Mouse (Mus musculus) heart, postnatal 36 days (tissue): ENCODE results near the gene Hephl1. TPM values are rescaled to one million over a fixed set of nuclear protein-coding genes. Genes with fewer than 3 reads are reported as not detected.

Experiments
- DNase-seq, 2 experiments: peaks; one replicate each; pipeline ENCODE4 v3.0.0; 2021 to 2022
- intact Hi-C: fragments of 180-260 bp; cut with DNase I; formaldehyde crosslinking; loops from one replicate; pipeline ENCODE4 v1.15.1; 2025
- total RNA-seq, 2 experiments: library from RNA; stranded (reverse); gene quantifications; 2 replicates each; pipeline ENCODE4 v1.2.3; 2021

Gene Hephl1
- total RNA-seq, 2 experiments from 2014 or later: 0.08 to 0.16 TPM

DNA sequence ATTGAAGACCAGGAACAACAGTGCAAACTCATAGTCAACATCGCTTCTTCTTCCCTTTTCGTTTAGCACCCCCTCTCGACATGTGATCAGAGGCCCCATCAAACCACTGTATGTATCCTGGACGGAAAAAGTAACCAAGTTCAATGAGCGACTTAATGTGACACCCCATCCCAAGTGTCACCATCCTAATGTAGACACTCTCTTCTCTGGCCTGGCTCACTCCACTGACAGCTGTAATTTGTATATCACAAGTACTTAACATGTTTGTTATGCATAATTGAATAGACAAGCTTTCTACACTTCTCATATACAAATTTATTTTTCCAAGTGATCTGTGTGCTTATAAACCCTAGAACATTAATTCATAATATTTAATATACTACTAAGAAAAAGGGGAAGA, 51.1 kb downstream of the Hephl1 start:
- intact Hi-C loops: no loop called here
- DNase-seq: no peak

DNA sequence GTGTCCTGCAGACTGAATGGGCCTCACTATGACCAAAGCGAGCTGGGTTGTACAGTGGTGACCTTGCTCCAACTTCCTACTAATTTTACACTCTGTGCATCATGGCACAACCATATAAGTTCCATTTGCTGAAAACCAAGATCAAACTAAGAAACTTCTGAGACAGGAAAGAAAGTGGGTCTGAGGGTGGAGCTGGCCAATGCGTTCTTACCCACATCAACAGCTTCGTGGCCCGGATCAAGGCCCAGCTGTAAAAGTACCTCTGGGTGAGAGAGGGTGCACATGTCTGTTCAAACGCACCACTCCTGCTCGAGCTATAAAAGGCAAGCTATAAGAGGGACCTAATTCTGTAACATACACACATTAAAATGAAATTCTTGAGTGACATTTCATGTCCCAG, 51.9 kb downstream of the Hephl1 start:
- DNase-seq: no peak
- intact Hi-C loops: no loop called here

DNA sequence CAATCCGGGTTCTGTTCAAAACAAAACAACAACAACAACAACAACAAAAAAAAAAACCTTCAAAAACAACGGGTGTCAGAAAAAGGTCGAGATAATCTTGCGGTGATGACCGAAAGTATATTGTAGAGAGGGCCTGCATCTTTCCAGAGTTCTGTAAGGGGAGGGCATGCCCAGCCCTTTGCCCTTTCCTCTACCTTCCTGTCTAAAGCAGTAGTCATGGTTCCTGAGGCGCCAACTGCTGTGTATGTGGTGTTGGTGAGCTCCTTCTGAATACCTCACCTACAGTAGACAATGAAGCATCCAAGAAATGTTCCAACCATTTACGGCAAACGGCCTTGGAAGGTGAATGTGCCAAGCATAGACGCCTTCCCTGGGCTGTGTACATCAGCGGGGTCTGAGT, 66.2 kb downstream of the Hephl1 start:
- DNase-seq: no peak
- intact Hi-C loops: no loop called here

DNA sequence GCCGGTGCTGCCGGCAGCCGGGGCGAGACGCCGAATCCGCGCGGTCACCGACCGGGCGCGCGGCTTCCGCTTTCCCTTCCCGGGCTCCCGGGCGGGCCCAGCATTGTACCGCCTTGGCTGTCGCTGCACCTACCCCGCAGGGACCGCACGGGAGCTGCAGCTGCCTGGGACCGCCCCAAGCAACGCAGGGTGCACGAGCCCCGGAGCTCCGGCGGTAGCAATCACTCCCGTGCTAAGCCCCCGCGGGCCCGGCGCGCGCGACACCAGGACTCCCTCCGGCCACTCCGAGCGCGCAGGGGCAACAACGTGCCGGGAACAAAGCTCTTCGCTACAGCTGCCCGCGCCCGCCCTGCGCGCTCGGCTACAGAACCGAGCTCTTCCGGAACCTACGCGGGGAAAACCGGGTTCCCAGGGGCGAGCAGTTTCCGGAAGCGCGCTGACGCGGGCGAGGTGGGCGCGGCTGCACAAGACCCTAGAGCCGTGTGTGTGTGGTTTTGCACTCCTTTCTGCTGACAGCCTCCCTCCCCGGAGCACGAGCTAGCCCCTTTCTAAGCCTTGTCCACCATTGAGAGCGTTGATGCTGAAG, 66.7 kb downstream of the Hephl1 start, which contains the start of gene Panx1:
TSS of gene Panx1 (minus strand) at position 395 of the 586 bp plus-strand sequence.
- peak; percentile 67 to 71 for DNase-seq

DNA sequence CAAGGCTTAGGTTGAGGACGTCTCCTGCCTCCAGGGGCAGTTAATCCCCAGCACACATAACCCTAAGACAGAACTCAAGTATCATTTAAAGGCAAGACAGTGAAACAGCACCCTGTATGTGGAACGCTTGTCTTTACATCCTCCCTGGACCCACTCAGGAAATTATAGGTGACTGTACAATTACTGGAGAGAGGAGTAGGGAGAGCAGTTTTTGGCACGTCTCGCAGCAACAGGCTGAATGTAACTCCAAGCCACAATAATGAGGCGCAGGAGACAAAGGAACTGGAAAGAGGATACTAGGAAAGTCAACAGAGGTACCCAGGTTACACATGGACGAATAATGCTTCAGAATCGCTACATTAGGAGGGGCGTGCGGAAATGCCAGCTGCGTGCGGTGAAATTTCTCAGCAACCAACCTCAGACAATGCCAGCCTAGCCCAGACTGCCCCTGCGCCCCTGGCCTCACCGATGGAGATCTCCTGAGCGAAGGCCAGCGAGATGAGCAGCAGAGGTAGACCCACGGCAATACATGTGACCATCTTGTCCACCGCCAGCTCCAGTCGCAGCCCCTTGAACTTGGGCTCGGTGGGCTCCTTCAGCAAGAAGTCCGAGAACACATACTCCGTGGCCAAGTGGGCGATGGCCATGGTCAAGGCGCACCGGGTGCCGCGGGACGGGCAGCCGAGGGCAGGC, 67.4 kb downstream of the Hephl1 start:
- DNase-seq: no peak
- intact Hi-C loops: no loop called here

More for the DNA sequence above, 66.7 kb downstream of the Hephl1 start, which contains the start of gene Panx1:
- intact Hi-C loops: no loop called here

DNA sequence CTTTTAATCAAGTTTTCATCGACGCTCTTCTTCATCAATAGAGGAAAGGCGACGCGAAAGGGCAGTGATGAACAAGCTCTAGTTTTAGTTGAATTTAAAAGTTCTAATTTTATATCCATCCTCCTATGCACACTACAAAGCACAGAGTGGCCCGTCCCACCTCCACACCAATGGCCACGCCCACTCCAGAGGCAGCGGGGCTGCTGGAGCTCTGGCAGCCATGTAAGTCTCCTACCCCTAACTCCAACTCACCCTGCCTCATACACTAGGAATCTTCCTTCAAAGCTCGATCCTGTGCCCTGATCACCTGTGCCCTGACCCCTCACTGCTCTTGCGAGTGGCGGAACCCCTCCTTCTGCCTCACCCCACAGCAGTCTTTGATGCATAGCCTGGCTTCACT, 70.4 kb downstream of the Hephl1 start:
- DNase-seq: no peak
- intact Hi-C loops: no loop called here

DNA sequence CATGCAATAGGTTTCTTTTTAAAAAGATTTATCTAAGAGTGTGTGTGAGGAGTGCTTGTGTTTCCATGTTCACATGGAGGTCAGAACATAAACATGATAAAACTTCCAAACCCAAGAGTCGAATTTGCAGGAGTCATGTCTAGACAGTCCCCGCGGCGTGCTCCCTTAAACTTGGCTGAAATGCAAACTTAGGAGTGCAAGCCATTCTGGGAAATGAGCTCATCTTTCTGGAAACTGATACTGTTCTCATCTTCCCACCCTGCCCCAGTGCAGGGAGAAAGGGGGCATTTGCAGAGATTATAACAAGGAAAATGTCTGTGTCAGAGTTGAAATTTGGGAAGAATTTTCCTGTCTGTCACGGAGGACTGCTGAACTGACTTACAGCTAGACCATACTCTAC, 72.1 kb downstream of the Hephl1 start:
- intact Hi-C loops: loop anchor here (10.0 kb wide), 1 partner anchor 245 kb away; no protein-coding TSS in a partner anchor
- no peak for DNase-seq

DNA sequence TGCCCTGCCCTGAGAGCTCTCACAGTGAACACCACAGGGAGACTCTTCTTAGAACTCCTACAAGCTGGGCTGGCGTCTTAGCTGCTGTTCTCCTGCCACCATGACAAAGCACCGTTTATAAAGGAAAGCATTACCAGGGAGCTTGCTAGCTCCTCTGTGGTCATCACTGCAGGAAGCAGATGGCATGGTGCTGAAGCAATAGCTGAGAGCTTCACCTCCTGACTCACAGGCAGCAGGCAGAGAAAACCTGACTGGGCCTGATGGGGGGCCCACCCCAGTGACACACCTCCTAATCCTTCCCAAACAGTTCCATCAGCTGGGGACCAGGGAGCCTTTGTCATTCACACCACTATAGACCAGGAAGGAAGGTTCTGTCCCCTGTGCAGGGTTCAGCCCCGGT, 74.2 kb downstream of the Hephl1 start:
- no peak for DNase-seq
- intact Hi-C loops: loop anchor here (10.0 kb wide), 1 partner anchor 247 kb away; no protein-coding TSS in a partner anchor

DNA sequence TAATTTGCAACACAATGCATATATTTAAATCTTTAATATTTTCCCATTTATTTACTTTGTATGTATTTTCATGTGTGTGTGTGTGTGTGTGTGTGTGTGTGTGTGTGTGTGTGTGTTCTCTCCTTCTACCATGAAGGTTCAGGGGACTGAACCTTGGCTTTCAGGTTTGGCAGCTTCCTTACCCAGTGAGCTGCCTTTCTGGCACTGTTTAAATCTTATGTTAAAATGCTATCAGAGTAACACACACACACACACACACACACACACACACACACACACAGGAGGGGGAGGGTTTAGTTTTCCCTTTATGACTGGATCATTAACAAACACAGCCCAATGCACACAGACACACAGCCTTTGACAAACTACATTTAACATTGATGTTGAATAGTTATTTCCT, 74.7 kb downstream of the Hephl1 start:
- DNase-seq: no peak
- intact Hi-C loops: loop anchor here (10.0 kb wide), 1 partner anchor 248 kb away; no protein-coding TSS in a partner anchor

DNA sequence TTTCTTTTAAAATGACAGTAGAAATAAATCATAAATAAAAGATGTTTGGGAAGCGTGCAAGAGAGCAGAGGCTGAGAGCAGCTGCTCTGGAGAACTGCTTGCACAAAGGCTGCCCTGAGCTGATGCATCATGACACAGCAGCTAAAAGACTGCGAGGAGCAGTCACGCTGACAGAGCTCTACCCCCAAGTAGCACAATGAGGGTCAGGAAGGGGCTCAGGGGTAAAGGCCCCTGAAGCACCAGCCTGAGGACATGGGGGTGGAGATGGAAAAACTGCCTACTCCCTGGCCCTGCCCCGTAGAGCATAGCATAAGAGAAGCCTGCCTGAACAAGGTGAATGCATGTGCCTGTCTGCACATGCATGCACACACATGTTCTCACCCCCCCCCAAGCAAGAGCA, 75.1 kb downstream of the Hephl1 start:
- intact Hi-C loops: loop anchor here (10.0 kb wide), 1 partner anchor 248 kb away; no protein-coding TSS in a partner anchor
- no peak for DNase-seq

DNA sequence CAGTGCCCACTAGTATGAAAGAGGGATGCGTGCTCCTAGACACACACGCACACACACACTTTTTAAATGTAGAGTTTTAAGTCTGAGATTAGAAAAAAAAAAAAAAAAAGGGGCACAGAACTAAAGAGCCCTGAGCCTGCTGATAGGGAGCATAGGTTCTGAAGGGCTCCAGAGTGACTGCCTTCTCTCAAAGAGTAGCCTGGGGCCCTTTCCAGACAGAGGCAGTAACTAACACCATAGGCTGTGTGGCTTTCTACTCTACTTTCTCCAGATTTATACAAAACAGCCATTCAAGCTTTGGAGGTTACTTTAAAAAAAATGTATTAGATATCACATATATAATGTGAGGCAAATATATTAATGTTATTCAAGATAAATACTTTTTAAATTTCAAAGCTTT, 75.5 kb downstream of the Hephl1 start:
- intact Hi-C loops: loop anchor here (10.0 kb wide), 1 partner anchor 248 kb away; no protein-coding TSS in a partner anchor
- DNase-seq: no peak

DNA sequence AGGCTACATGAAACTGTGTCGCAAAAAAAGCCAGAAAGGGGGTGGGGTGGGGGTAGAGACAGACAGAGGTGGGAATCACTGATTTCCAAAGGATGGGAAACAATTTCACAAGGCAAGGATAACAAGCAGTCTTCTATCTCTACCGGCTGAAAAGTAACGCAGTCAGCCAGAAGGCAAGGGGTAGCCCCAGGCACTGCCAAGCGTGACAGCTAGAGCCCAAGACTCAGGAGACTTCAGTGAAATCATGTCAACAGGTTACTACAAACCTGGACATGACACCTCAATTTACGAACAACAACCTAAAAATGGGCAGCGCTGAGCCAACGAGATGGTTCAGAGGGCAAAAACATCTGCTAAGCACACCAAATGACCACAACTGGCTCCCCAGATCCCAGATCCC, 75.9 kb downstream of the Hephl1 start:
- intact Hi-C loops: loop anchor here (10.0 kb wide), 1 partner anchor 249 kb away; no protein-coding TSS in a partner anchor
- no peak for DNase-seq

DNA sequence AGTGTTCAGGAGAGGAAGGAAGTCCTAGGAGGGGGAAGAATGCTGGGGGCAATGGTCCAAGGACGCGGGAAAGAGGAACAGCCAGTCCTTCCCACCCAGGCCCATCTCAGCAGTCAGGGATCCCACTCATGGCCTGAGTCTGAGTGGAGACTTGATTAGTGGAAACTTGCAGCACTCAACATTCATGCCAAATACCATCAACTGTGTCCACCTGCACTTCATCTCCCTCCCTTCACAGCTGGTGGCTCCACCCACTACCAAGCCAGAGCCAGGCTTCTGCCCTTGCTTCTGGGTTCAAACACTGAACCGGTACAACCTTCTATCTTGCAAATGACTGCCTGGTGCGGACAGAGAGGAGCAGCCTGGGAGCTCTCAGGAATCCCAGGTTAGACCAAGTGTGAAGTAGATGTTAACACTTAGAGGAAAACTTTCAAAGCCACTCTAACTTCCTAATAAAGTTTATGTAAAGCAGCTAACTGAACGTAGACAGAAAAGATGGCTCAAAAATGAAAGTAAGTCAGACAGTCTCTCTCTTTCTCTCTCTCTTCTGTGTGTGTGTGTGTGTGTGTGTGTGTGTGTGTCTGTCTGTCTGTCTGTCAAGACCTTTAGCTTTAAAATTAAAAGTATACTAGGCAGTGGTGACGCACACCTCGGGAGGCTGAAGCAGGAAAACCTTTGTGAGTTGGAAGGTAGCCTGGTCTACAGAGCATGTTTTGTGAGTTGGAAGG, 77.2 kb downstream of the Hephl1 start:
- intact Hi-C loops: loop anchor here (5.0 to 10.0 kb wide), 3 partner anchors 73 to 250 kb away; no protein-coding TSS in a partner anchor
- peak; percentile 47 to 57 for DNase-seq

DNA sequence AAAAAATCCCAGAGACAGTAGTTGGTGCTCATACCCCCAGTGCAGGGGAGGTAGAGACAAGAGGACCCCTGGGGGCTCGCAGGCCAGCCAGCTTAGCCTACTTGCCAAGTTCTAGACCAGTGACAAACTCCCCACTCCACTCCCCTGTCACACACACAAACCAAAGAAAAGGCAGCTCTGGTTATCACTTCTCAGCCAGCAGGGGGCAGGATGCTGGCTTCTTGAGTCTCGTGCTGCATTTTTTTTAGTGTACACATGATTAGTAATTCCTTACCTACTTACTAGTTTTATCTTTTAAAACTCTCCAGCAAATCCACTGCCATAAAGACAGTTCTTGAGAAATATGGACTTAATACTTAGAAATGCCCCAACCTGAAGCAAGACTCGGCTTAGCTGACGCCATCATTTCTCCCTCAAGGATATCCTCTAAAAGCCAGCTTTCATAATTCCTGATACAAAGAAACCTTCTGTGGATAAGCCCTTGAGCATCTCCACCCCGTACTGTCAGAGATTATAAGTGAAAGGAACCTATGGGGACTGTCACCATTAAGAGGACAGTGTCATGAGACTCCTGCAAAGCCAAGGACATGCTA, 78.2 kb downstream of the Hephl1 start:
- DNase-seq: no peak
- intact Hi-C loops: loop anchor here (5.0 to 10.0 kb wide), 3 partner anchors 74 to 251 kb away; no protein-coding TSS in a partner anchor

DNA sequence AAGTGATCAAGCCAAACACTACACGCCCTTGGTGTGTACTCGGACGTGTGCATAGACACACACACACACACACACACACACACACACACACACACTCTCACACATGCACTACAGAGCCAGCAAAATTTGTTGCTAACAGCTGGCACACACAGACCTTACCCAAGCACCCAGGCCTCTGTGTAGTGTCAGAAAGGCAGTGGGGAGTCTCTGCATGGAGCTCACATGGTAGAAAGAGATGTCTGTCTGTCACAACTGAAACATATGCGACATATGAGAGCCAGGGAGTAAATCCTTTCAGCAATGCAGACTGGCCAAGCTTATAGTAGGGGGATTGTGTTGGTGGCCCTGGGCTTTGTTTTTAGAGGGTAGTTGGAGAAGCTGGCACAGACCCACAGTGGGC, 79.1 kb downstream of the Hephl1 start:
- no peak for DNase-seq
- intact Hi-C loops: loop anchor here (5.0 to 10.0 kb wide), 3 partner anchors 75 to 252 kb away; no protein-coding TSS in a partner anchor

DNA sequence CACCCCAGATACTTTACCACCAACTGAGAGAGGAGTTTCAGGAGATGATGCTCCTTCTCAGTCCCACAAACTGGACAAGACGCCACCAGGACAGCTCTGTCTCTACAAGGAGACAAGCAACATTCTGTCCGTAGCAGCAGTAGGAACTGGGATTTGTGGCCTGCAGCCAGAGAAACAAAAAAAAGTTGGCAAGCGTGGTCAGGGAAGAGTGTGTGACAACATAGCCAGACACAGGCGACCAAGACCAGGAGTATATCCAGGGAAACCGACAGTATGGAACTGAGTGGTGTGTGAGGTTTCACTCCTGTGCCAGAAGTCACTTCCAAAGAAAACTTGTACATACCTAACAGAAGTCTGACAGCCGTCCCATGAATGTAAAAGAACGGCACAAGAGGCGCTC, 81.1 kb downstream of the Hephl1 start:
- peak; percentile 78 to 80 for DNase-seq
- intact Hi-C loops: loop anchor here (5.0 to 10.0 kb wide), 3 partner anchors 77 to 254 kb away; no protein-coding TSS in a partner anchor

DNA sequence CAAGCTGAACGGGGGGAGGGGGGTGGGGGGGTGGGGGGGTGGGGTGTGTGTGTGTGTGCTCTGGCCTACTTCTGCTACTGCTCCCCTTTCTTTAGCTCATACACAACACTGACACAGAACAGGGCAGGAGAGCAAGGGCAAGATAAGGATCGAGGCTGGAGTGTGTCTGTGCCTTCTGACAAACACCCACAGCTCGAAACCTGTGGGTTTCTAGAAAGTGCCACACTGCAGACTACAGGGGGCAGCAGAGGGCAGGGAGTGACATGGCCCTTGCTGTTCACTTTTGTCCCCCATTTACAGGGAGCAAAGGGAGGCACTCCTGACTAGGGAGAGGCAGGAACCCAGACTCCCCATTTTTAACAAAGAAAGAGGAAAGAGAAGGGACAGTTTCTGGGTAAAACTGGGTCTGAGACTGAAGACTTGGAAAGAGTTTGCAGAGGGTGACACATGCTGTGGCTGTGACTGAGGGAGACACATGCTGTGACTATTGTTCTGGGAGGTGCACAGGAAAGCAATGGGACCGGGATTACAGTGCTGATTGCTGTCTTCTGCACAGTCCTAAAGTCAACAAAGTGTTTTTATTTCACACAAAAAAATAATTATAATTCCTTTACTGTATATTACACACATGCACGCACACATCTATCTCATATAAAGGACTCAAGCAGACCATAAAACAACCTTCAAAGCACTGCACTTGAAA, 82.7 kb downstream of the Hephl1 start:
- peak; percentile 62 to 73 for DNase-seq
- intact Hi-C loops: no loop called here

DNA sequence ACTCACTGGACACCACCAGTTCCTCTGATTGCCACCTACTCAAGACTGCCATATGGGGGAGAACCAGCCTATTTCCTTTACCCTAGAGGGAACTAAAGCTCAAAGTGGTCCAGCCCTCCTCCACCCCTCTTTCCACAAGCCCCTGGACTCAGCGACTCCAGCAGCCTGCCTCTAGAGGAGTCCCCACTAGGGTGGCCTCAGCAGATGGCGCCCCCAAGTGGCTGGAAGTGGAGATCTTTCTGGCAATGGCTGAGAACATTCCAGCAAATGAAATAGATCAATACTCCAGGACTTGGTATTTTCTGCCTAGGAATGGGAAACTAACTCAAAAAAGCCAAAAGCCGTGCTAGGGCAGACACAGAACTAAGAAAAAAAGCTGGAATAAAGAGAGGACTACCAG, 84.2 kb downstream of the Hephl1 start:
- intact Hi-C loops: loop anchor here (1.0 kb wide), 1 partner anchor 185 kb away; no protein-coding TSS in a partner anchor
- no peak for DNase-seq

DNA sequence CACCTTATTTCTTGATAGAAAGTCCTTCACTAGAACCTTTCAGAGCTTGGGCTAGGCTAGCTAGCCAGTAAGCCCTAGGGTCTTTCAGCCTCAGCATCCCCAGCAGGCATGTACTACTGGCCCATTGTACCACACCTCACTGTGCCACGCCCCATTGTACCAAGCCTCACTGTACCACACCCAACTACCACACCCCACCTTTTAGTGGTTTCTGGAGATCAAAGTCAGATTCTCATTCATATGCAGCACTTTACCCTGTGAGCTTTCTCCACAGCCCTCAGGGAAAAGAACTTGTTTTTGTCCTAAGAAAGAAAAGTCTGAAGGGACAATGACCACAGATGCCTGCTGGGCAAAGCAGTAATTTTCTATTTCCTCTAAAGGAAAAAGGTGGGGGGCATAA, 88.9 kb downstream of the Hephl1 start:
- intact Hi-C loops: no loop called here
- DNase-seq: no peak

DNA sequence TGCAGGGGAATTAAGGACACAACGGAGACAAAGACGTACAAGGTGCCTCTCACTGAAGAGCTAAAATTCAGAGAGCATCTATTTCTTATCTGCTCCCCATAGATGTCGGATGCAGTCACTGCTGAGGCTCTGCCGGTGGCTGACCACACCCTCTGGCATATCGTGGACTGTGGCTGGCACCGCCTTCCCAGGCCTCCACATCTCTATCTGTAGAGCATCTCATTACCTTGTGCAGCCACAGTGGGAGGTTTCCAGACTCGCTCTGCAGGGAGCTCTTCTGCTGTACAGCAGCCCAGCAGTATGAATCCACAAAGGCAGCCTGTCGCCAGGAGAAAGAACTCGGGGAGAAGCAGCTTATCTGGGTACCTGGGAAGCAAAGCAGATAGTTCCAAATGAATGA, 90.8 kb downstream of the Hephl1 start:
- no peak for DNase-seq
- intact Hi-C loops: no loop called here
